Mouse (Mus musculus): Measurements from ENCODE around the gene Gpa33.

Gpa33 gene

DNA sequence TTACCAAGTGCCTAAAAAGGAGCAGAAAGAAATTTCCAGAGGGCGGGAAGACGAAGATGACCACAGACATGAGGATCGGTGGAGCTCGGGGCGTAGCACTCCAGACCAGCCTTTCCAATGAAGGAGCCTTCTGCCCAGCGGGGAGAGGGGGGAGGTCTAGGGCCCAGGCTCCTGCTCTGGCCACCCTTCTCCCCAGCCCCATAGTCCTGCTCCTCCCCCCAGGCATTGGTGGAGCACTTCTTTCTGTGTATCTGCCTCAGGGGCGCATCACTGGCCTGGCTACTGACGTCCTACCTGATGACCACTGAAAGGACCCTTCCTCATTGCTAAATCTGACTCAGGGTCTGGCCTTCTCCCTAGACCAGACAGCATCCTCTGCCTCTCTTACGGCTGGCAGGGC, 35.1 kb downstream of the Gpa33 start:
- no peak for DNase-seq

DNA sequence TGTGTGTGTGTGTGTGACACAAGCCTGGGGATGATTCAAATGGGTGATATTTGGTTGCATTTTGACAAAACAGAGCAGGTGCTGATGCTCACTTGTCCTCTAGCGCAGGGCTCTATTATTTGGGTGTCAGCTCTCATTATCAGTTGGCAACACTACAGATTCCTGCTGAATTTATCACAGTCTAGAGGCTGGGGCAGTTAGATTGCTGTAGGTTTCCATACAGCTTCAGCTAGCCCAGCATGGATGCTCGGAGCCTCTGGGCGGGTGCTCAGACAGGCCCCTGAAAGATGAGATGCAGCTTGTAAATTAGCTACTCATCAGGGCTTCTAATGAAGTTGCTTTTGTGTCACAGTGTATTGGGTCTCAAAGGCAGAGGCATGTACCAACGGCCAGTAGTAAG, 37.4 kb downstream of the Gpa33 start:
- DNase-seq, result no peak

DNA sequence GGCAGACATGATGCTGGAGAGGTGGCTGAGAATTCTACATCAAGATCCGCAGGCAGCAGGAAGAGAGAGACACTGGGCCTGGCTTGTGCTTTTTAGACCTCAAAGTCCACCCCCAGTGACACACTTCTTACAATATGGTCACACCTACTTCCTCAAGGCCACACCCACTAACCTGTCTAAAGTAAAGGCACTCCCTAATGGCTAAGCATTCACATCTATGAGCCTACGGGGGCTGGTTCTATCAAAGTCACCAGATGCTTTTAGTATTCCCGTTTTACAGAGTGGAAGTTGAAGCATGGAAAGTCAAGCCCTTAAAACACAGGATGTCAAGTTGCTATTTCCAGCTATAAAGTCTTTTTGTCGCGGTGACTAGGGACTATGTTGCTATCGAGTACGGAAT, 38.0 kb downstream of the Gpa33 start:
- DNase-seq, result no peak

DNA sequence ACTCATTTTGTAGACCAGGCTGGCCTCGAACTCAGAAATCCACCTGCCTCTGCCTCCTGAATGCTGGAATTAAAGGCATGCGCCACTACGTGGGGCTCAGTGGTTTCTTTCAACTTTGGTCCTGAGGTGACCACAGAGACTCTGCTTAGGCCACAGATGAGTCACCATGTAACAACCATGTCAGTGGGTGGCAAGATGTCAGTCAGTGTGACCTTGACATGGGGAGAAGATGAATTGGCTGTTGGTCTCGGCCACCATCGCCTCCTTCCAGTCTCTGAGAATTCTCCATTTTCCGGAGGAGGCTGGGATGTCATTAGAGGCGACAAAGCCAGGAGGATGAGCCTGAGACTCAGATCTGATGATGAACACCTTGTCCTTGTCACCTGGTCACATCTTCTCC, 39.7 kb downstream of the Gpa33 start:
- no peak for DNase-seq

DNA sequence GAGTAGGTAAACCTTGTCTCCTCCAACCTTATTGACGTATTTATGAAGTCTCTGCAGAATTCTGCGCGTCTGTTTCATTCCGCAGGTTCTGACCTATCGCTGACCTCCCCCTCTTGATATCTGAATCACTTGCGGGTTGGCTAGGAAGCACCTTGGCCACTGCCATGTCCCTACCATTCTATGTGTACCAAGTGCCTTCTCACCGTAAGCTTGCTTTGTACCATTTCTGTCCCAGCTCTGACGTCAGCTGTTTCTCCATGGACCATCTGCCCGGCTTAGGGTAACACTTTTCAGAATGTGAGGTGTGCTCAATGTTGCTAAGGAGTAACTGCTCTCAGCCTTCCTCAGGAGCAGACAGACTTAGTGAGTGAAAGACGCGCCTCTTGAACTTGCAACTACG, 40.8 kb downstream of the Gpa33 start:
- no peak for DNase-seq

DNA sequence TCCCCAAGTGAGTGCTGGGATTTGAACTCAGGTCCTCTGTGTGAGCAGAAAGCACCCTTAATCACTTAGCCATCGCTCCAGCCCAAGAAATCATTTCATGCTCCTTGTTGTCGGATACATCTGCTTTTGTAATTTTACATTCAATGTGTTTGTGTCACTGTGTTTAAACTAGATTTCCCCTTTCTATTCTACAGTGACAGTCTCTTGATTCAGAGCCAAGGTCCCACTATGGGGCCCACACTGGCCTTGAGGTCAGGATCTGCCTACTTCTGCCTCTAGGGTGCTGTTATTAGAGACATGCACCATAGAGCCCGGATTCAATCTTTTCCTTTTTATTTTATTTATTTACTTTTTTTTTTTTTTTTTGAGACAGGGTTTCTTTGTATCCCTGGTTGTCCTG, 43.0 kb downstream of the Gpa33 start:
- no peak for DNase-seq

DNA sequence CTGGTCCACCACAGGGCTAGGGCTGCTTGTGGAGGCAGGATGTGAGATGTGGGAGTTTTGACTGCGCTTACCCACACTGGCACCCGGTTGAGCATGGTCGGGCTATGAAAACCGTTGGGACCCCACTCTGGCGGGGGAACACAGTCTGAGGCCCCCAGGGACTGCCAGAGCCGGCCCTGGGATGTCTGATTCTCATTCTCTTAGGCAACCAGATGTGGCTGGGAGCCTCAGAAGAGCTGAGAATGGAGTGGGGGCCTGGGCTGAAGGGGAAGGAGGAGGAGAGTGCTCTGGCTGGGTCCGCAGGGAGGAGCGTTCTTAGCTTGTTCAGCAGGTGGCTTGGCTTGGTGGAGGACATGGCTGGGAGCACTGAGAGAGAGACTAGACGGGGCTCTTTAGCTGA, 43.6 kb downstream of the Gpa33 start:
- no peak for DNase-seq

DNA sequence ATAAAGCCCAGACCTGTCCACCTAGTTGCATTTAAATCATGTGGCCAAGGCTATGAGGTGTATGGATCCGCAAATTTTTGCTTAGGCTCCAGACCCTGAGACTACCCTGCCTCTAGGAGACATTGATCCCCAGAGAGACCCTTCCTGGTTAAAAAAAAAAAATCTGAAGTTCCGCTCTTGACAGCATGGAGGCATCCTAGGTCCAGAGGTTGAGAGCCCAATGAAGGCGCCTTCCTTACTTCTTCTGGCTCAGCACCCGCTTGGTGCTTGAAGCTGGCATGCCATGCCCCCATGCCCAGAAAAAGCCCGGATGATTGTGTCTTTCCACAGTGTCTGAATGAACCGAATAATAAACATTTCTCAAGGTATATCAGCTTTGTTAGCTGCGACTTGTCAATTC, 51.5 kb downstream of the Gpa33 start:
- no peak for DNase-seq

DNA sequence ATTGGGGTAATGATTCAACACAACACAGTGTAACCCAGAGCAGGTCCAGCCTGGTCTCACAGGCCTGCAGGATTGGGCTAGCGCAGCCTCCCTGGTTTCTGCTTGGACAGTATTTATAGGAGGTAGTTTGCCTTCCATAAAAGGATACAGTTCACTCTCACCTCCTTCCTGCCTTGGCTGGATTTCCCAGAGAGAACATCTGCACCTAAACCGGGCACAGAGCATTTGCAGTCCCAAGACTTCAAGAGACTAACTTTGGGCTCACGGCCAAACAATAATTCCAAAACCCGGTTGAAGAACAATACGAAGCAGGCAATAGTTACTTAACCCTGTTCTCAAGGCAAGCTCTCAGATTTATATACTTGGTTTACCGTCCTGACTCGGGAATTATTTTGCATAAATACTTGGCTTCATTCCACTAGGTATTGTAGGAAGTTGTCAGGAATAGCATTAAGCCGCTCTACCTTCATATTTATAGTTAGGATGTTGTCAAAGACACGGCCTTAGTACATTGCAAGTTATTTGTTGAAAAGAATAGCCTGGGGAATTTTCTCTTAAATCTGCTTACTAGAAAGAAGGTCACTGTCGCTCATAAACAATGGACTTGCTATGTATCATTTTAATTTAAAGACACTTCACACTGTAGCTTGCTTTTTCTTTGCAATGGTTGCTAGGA, 53.1 kb downstream of the Gpa33 start:
- no peak for DNase-seq

DNA sequence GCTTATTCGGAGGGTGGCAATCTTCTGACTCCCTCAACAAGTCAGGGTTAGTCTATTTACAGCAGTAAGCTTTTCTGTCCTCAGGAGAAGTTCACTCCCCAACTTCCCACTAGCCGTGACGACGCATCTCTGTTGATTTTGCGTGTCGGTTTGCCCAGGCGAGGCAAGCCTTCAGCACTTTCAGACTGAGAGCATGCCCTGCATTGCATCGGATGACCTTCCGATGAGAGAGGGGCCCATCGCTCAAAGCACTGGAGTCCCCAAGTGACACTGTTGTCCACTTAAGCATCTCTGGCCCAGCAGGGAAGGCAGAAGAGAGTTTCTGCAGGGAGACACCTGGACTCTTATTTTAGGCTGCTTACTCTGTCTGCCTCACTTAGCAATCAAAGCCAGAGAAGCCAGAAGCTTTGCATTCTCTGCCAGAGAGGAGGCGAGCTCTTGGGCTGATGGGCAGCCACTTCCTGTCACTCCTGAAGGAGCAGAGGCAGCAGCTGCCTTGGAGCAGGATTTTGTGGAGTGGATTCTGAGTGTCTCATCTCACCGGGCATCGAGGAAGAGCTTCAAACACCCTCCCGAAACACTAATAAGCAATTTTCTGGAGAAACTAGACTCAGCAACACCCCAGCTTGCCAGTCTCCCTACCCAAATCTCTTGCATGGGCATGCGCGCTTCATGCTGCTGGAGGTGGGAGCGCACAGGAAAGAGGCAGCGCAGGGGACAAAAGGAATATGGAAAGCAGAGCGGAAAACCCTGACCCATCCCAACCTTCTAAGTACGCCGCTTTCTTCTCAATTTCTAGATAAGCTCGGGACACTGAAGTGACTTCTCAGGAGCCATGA, 54.6 kb downstream of the Gpa33 start:
- DNase-seq, result no peak

DNA sequence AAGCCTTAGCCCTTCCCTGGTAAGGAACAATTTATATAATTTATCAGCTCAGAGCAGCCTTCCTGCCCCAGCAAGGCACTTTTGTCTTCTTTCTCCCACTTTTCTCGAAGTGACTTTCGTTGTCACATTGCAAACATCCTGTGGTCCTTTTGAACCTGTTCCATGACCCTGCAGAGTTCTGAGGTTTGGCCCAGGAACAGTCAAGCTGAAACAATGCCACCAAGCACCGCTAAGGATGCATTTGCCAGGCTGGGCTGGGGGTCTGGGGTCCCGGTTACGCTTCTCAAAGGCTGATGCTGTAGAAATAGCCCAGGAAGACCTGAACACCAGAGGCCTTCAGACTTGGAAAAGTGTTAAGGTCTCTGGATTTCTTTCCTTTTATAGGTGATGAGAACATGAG, 55.3 kb downstream of the Gpa33 start:
- DNase-seq, result no peak

DNA sequence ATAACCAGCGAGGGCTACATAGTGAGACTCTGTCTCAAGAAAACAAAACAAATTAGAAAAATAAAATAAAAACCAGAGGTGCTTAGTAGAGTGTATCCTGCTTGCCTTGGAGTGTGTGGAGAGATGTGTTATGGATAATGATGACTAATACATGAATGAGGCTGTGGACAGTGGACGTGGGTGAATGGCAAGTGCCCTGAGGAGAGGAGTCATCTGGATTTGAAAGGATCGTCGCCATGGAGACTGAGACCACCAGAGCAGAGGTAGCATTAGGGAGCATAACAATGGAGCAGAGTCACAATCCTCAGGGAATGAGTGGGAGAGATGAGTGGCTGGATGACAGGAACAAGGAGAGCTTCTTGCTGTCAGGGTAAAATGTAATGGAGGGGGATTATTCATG, 59.8 kb downstream of the Gpa33 start:
- DNase-seq, result no peak

DNA sequence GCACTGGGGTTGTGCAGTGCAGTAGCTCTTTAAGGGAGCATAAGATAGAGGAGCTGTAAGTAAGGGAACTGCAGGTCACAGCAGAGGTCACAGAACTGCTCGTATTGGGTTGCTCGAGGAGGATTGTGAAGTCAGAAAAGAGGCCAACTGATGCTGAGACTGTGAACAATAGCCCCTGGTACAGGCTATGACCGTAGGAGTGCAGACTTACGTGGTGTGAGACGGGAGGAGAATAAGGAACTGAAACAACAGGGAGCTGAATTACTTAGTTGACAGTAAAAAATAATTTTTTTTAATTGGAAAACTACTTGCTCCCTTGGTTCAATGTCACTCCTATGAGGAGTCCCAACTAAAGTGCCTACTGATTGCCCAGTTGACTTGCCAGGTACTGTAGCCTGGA, 74.1 kb downstream of the Gpa33 start:
- no peak for DNase-seq

DNA sequence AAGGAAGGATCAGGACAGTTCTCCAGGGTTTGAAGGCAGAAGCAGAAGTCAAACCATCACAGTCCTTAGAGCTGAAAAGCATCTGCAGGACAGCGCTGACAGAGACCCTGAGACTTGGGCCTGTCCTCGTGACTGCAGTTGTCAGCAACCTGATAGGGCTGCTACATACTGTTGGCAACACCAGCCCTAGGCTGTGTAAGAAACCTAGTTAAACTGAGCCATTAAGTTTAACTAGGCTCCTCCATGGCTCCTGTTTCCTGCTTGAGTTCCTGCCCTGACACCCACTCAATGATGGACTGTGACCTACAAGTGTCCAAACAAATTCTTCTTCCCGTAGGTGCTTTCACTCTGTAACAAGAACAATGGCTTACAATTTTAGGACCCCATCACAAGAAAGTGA, 75.1 kb downstream of the Gpa33 start:
- no peak for DNase-seq

DNA sequence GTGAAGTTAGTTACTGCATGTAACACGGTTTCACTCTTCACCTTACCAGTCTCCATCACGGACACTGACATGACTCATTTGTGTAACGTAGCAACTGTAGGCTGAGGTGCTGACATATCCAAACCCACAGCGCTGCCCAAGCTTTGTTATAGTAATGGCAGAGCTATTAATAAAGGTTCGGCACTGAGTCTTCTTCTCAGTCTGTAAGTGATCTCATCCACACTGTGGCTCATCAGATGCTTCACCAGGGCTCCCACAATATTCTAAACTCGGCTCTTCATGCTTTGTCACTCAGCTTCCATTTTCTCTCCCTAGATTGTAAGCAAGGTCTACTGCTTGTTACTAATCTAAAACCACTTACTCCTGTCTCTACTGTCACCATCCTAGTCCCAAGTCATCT, 79.3 kb downstream of the Gpa33 start:
- DNase-seq, result no peak

DNA sequence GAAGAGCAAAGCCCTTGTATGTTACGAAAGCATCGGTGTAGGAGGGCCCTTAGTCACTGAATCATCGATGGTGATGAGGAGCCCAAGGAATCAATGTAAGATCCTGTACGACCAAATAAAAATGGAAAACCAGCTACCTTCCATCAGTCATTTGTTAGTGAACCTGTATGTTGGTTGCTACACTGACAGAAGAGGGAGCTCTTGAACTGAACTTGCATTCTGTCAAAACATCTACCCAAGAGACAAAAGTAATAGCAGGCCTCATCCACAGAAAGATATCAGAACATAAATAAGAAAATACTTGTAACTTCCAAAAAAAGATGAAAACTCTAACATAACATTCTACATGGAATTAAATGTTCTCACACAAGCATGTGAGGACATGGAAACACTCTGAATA, 84.1 kb downstream of the Gpa33 start:
- no peak for DNase-seq

Measured in thymus, postnatal 14 days (tissue).